Mouse (Mus musculus) embryo, embryonic 10 days (tissue): ENCODE results near the gene Tbx6.

ENCODE experiments used
- DNase-seq: peaks from one replicate; pipeline ENCODE4 v3.0.0-alpha.2; 2015; ENCODE audit warnings: low spot score

Tbx6 gene

GRCm38 (mm10) chr7:126794271-126794605, 13.0 kb downstream of the Tbx6 start:
- DNase-seq: no peak

GRCm38 (mm10) chr7:126795387-126796317, 14.4 kb downstream of the Tbx6 start:
- DNase-seq: peak; percentile 45

DNA sequence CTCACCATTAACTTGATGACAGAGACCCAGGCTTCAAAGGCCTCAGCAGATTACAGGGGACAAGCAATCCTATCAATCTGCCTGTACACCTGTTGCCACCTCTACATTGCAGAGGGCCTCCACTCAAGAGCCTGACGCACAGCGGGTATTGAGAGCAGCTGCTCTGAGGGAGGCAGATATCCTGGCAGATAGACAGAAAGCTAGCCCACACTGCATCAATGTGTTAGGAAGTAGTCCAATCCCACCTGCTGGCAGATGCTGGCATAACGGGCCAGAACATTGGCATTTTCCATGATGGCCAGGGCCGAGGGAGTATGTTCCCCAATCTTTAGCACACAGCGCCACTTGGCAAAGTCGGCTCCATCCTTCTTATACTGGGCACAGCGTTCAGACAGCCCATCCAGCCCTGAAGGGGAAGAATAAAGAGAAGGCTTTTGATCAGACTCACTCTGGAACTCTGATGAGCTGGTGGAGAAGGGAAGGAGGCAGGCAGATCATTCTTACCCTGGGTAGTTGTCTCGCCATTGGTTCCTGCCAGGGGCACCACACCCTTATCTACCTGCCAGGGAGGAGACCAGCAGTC, 15.2 kb downstream of the Tbx6 start:
- DNase-seq: peak; percentile 52

GRCm38 (mm10) chr7:126797411-126798126, 16.3 kb downstream of the Tbx6 start, which contains the start of gene Fam57b:
Gene Fam57b (plus strand): TSS chr7:126797668.
- peak; percentile 27 for DNase-seq

DNA sequence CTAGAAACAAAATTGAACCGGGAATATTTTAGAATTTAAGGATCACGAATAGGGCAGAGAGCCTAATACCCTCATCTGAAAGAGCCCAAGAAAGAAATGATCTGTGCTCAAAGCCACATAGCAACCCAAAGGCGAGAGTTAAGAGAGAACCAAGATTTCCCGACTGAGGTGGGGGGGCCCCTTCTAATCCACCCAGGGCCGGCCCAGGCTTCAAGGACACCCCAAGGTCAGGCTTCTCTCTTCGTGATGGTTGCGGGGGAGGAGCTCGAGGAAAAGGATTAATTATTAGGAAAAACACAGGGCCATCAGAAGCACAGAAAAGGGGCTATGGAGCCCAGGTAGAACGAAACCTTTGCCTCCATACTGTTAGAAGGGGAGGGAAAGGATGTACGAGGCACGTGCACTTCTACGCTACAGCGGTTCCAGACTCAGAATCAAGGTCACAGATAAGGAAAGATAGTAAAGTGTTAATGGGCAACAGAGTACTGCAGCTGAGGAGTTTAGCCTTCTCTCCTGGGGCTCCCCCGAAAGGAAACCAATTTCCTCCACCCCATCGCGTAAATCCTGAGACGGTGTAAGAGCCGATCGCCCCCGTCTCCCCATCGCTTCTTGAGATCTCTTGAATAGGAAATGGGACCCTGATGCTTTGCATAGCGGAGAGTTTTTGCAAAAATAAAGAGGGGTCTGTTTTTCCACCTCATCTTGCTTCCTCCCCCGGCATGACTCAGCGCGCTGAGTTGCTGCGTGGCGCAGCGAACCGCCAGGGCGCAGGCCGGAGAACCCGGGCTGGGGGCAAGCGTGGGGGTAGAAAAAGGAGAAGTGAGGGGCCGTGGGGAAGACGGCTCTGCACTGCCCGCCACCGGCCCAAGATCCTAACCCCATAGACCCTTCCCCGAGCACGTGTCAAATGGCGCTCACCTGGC, 17.1 kb downstream of the Tbx6 start:
- DNase-seq: peak; percentile 18

- DNase-seq: peak; percentile 99
Observed at GRCm38 (mm10) chr7:126799050-126799467, 17.8 kb downstream of the Tbx6 start.

- DNase-seq: no peak
Observed at GRCm38 (mm10) chr7:126799468-126800268, 18.4 kb downstream of the Tbx6 start.

DNA sequence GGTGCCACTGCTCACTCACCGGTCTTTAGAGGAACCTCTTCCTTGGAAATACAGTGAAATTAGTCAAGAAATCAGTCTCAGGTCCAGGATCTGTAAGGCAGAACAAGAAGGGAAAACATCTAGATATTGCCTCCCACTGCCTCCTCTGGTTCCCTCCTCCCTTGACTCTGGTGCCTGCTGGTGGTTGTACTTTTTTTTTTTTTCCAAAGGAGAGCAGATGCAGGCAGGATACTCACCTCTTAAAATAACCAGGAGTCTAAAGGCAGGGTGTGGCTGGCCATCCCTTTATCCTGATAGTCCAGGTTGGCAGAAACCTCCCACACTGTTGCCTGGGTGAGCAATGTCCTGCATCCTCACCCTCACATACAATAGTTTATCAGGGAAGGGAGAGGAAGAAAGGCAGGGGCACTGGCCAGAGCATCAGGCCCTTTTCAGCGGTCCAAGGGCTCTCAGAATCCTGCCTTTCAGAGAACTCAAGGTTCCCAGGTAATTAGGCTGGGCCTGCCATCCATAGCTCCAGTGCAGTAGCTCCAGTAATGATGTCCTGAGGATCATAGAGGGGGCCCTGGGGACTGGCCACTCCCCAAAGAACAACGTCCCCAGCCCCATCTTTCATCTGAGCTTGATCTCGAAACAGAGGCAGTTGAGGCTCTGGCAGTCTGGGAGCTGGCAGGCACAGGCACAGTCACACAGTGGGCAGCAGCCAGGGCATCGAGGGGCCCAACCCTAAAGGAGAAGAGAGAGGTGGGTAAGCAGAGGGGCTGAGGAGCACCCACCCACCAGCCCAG, 19.2 kb downstream of the Tbx6 start:
- no peak for DNase-seq

GRCm38 (mm10) chr7:126801057-126801422, 19.8 kb downstream of the Tbx6 start:
- no peak for DNase-seq

DNA sequence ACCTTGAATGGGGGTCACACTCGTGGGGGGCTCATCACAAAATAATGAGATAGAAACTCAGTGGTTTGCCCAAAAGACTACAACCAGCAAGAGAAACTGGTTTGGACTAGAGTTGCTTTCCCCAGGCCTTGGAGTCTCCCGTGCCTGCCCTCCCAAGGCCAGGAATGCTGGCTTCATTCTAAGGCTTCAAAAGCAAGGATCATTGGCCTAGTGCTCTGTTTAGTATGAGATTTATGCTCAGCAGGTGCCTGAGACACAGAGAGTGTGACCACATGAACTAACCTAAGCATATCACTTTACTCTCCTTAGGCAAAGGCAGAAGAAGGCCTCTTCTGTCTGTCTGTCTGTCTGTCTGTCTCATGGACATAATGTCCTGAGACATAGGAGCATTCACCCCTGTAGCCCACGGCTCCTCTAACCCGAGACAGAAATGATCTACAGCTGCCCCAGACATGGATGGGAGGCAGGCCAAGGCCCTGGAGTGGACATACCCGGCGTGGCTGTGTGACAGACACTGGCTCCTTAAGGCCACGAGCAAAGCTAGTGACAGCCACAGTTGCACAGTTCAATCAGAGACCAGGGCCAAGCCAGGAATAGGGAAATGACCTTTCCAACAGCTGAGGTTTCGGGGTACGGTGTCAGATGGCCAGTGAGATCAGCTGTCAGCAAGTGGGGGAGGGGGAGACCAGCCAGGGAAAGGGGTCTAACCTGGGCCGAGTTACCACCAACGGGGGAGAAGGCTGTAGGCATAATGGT, 21.0 kb downstream of the Tbx6 start:
- DNase-seq: no peak

DNA sequence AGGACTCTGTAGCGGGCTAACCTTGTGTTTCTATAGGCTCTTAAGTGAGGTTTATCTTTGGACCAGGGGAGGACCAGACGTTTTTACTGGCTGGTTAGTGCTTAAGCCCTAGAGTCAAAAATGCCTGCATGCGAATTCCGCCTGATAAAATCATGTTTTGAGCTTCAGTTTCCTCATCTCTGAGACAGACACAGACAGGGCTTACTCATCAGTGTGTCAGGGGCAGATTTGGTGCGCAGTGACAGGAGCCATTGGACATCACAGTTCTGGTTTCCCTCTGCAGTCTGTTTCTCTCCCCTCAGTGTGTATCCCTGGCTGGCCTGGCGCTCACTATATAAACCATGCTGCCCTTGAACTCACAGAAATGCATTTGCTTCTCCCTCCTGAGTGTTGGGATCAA, 21.9 kb downstream of the Tbx6 start:
- no peak for DNase-seq

DNA sequence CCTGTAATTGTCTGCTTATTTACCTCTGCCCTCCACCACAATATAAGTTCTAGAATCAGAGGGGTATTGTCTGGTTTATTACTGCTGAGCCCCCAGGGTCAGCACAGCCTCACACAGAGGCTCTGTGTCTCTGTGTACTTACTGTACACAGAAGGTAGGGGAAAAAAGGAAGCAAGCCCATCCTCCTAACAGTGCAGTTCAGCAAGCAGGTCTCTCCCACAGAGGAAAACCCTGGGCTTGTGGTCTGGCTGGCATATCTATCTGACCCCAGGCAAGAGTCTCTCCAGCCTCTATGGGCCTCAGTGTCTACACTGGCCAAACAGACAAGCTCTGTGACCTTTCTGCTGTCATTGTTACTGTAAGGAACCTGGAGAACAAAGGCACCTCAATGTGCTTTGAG, 22.5 kb downstream of the Tbx6 start:
- DNase-seq: no peak

DNA sequence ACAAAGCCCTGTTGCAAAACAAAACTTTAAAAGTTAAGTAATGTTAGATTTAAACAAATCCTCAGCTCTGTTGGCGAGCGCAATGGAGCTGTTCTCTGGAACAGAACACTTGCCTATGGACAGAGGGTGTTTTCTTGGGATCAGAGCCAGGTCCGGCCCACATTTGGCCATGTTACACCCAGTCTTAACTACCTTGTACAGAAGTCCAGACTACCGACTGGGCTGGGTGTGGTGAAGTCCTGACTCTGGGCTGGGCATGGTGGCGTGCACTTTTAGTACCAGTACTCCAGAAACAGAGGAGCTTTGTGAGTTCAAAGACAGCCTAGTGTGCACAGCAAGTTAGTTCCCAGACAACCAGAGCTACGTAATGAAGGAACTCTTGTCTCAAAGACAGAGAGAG, 25.7 kb downstream of the Tbx6 start:
- no peak for DNase-seq

- DNase-seq: no peak
Observed at GRCm38 (mm10) chr7:126807405-126807804, 26.1 kb downstream of the Tbx6 start.

DNA sequence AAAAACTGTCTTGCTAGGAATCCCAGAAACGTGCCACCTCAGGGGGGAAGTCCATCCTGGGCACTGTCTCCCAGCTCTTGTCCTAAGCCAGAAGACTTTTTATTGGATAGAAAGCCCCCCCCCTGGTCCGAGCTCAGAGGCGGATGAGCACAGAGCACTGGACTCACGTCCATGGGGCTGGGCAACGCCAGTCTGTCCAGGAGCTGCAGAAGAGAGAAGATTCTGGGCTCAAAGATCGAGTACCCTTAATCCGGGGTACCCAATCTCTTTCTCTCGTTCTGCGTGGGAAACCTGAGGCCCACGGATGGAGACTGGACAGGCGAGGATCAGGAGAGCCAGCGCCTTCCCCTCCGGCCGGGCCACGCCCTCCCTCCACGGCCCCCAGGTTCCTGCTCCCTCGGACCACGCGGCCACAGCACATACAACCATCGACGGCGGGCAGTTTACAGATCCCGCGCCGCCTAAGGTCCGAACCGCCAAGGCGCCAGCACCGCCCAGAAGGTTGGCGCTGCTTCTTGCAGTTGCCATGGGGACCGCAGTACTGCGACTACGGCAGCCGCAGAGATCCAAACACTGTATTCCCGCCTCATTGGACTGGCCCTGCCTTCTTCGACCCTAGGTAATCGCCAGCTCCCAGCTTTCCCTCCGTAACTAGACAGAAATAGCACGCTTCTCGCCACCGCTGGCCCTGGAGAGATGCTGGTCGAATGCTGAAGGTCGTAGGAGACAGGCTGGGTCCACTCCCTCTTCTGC, 27.6 kb downstream of the Tbx6 start:
- DNase-seq: peak; percentile 97

DNA sequence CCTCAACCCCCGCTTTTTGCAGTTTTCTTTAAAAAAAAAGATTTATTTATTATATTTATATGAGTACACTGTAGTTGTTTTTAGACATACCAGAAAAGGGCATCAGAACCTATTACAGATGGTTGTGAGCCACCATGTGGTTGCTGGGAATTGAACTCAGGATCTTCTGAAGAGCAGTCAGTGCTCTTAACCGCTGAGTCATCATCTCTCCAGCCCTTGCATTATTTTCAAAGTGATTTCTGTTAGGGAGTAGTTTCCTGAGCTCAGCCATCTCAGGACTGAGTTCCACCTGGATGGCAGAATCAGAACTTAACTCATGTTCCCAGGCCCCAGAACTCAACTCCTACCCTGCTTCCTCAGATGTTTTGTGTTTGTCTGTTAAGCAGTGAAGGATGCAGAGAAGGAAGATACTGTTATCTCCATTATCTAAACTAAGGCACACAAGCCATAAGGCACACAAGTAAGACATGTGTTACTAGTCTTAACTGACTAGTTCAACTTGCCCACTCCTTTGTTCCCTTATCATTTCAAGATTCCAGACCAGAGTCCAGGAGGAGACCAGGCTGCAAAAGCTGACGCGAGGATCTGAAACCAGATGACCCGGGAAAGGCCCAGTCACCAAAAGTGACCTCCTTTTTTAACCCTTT, 28.6 kb downstream of the Tbx6 start:
- DNase-seq: no peak

DNA sequence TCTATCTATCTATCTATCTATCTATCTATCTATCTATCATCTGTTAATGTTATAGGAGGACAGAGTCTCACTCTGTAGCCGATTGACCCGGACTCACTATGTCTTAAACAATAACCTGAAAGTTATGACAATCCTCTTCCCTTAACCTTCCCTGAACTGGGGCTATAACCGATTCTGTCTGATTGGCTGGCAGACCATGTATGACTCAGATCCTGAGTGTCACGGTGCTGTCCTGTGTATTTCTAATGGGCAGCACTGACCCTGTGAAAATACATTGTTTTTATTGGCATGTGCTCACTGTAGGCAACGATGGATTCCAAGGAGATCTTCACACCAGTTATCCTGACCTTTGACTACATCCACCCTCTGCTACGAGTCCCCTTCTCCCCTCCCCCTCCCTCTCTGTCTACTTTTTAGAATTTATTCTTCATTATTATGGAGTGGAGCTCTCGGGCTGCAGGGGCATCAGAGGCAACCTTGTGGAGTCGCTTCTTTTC, 34.5 kb downstream of the Tbx6 start:
- no peak for DNase-seq

DNA sequence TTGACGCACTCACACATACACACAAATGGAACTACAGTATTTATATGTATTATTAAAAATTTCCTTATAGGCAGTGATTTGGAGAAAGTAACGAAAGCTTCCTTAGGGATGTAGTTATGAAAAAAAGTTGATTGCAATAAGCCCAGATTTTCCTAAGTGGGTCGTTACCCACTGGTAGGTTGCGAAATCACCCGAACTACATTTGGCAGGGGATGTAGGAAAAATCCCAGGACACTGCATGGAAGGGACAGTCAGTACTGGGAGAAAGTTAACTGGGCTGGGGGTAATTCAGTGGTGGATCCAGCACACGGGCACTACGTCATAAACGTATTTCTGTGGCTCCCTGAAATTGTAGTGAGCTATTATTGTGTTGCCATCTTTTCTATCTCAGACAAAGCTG, 35.2 kb downstream of the Tbx6 start:
- DNase-seq: no peak
